Mouse (Mus musculus) cortical plate, adult 2 months (tissue): ENCODE measurements at regions not wholly inside any gene's neighbourhood (a gene's known extent, or its start where the extent isn't known, plus 50 kb on each side); places are given as distances from the start of the nearest gene placed in this dataset.

ENCODE experiments used
- CTCF ChIP-seq: fragments of 200-500 bp; IDR thresholded peaks from 2 replicates; pipeline ENCODE4 v1.5.1; 2011; ENCODE audit warnings: mild to moderate bottlenecking, control low read depth, low read length; ENCODE audit not compliant: insufficient read depth; ENCODE audit errors: extremely low read depth
- POLR2A ChIP-seq: fragments of 200-500 bp; IDR thresholded peaks from 2 replicates; pipeline ENCODE4 v1.6.1; 2011; ENCODE audit warnings: mild to moderate bottlenecking, low read length, control low read depth; ENCODE audit not compliant: insufficient read depth; ENCODE audit errors: extremely low read depth

DNA sequence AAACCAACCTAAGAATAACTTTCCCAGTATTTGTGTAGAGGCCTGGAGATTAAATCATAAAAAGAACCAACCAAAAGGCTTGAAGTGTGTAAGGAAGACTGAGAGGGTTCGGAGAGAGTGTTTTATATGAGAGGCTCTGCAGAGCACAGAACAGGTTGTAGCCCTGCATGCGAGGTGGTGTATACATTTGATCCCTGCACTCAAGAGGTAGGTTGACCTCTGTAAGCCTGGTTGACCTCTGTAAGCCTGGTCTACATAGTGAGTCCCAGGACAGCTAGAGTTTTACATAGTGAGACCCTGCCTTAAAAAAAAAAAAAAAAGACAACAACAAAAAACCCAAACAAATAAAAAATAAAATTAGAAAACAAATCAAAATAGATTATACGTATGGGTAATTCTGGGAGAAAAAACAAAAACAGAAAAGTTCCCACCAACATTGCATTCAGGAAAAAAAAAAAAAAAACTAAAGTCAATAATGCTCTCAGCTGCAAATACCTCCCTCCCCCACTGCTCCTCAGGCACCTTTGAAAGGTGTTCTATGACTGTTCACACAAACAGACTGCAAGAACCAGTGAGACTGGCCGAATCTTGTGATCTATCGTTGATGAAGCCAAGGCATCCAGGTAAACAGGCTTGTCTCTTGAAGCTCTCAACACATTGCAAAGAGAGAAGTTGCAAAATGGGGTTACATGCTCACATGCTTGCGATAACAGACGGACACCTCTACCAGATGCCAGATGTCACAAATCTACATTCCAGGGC, 57.3 kb upstream of the Med4 start:
- TF ChIP-seq POLR2A (no peak), CTCF (no peak)
